Mouse (Mus musculus): ENCODE measurements at regions not wholly inside any gene's neighbourhood (a gene's known extent, or its start where the extent isn't known, plus 50 kb on each side); places are given as distances from the start of the nearest gene placed in this dataset.
A peak's percentile ranks its signal among the peaks of the same experiment; 100 is the strongest.

- no peak overlapping the region for H3K4me3 ChIP-seq (ENCODE audit: insufficient read depth in 1 of 2, low read depth in 1 of 2, low read length in 2 of 2, poor library complexity in 1 of 2, severe bottlenecking in 1 of 2)
- DNase-seq (ENCODE audit: low read depth, low spot score) = no peak
- no peak overlapping the region for H3K9ac ChIP-seq (ENCODE audit: insufficient read depth, low read depth, low read length, poor library complexity, severe bottlenecking)
- no peak for TF ChIP-seq HCFC1 (IDR thresholded peaks at IDR 0.05; ENCODE audit: borderline replicate concordance, insufficient read depth, low read length)
- no peak for TF ChIP-seq ZNF384 (IDR thresholded peaks at IDR 0.05; ENCODE audit: low read depth, low read length)
- no peak for TF ChIP-seq ZC3H11A (IDR thresholded peaks at IDR 0.05; ENCODE audit: borderline replicate concordance, low read depth, low read length)
- TF ChIP-seq MAFK (IDR thresholded peaks at IDR 0.05; ENCODE audit: insufficient read depth, low read depth, low read length) = no peak
- TF ChIP-seq CHD2 (IDR thresholded peaks at IDR 0.05; ENCODE audit: low read depth, low read length) = no peak
- no peaks in the 10 kb centered on the region for H3K9me3 ChIP-seq (ENCODE audit: control insufficient read depth, insufficient read depth, low read depth, low read length)
- H3K36me3 ChIP-seq (ENCODE audit: control insufficient read depth, insufficient read depth, low read length, poor library complexity, severe bottlenecking) = no peaks in the 10 kb centered on the region
- in situ Hi-C loops (cut with MboI; ENCODE audit: low sequenced_read_pairs in 2 of 2, unreplicated experiment in 2 of 2) = no loop called here
- H3K27ac ChIP-seq (ENCODE audit: insufficient read depth, low read depth, low read length, poor library complexity, severe bottlenecking) = no peak overlapping the region
- peaks cover 10 to 21% of the 10 kb centered on the region in 2 experiments for H3K4me1 ChIP-seq (ENCODE audit: control insufficient read depth in 2 of 2, insufficient read depth in 2 of 2, low read length in 2 of 2, poor library complexity in 1 of 2)
Observed at GRCm38 (mm10) chr3:21961746-21962145, 114.7 kb upstream of the Tbl1xr1 start.

- TF ChIP-seq MAFK (IDR thresholded peaks at IDR 0.05; ENCODE audit: insufficient read depth, low read depth, low read length) = no peak
- TF ChIP-seq ZC3H11A (IDR thresholded peaks at IDR 0.05; ENCODE audit: borderline replicate concordance, low read depth, low read length) = no peak
- no peak for TF ChIP-seq HCFC1 (IDR thresholded peaks at IDR 0.05; ENCODE audit: borderline replicate concordance, insufficient read depth, low read length)
- no peak for TF ChIP-seq CHD2 (IDR thresholded peaks at IDR 0.05; ENCODE audit: low read depth, low read length)
- no peak for TF ChIP-seq ZNF384 (IDR thresholded peaks at IDR 0.05; ENCODE audit: low read depth, low read length)
- in situ Hi-C loops (cut with MboI; ENCODE audit: low sequenced_read_pairs in 2 of 2, unreplicated experiment in 2 of 2) = no loop called here
- no peak overlapping the region for H3K9ac ChIP-seq (ENCODE audit: insufficient read depth, low read depth, low read length, poor library complexity, severe bottlenecking)
- no peak overlapping the region for H3K27ac ChIP-seq (ENCODE audit: insufficient read depth, low read depth, low read length, poor library complexity, severe bottlenecking)
- DNase-seq (ENCODE audit: low read depth, low spot score) = no peak
- no peak overlapping the region for H3K4me3 ChIP-seq (ENCODE audit: insufficient read depth in 1 of 2, low read depth in 1 of 2, low read length in 2 of 2, poor library complexity in 1 of 2, severe bottlenecking in 1 of 2)
- H3K36me3 ChIP-seq (ENCODE audit: control insufficient read depth, insufficient read depth, low read length, poor library complexity, severe bottlenecking) = no peaks in the 10 kb centered on the region
- H3K9me3 ChIP-seq (ENCODE audit: control insufficient read depth, insufficient read depth, low read depth, low read length) = no peaks in the 10 kb centered on the region
- H3K4me1 ChIP-seq (ENCODE audit: control insufficient read depth in 2 of 2, insufficient read depth in 2 of 2, low read length in 2 of 2, poor library complexity in 1 of 2) = peaks cover 10 to 17% of the 10 kb centered on the region in 2 experiments
Observed at GRCm38 (mm10) chr3:21962360-21962782, 114.1 kb upstream of the Tbl1xr1 start.

DNA sequence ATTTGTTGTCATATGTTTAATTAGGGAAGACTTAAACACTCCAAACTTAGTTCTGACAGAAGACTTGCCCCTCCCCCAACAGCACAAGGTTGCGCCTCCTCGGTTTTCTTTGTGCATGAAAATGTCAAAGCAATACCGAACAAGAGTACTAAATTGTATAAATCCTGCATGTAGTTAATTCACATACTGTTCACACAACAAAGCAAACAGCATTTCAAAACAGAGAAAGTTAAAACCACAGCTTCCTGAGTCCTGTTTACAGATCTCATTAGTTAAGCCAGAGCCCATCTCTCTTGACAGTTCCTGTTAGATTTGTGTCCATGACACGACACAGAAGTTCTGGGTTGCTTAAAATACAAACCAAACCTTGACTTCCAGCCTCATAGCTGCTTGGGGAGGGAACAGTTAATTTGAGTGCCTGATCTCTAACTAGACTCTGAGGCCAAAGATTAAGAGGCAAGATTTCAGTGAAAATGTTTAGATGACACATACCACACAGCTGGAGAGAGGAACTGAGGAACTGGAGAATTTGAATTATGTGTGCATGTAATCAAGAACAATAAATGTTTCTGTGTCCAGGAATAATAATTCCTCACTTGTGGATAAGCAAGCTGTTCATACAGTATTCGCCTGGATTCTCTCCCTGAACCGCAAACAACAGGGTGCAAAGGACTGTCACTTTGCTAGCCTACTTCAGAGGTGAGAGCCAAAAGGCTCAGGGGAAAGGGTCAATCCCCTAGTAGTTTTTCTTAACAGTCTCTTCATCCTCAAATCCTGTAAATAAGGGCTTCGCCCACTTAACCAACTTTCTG, 113.3 kb upstream of the Tbl1xr1 start:
- H3K4me3 ChIP-seq (ENCODE audit: insufficient read depth in 1 of 2, low read depth in 1 of 2, low read length in 2 of 2, poor library complexity in 1 of 2, severe bottlenecking in 1 of 2) = no peak overlapping the region
- peaks cover 10 to 17% of the 10 kb centered on the region in 2 experiments for H3K4me1 ChIP-seq (ENCODE audit: control insufficient read depth in 2 of 2, insufficient read depth in 2 of 2, low read length in 2 of 2, poor library complexity in 1 of 2)
- H3K36me3 ChIP-seq (ENCODE audit: control insufficient read depth, insufficient read depth, low read length, poor library complexity, severe bottlenecking) = no peaks in the 10 kb centered on the region
- DNase-seq (ENCODE audit: low read depth, low spot score) = no peak
- TF ChIP-seq HCFC1 (IDR thresholded peaks at IDR 0.05; ENCODE audit: borderline replicate concordance, insufficient read depth, low read length) = no peak
- no peak for TF ChIP-seq MAFK (IDR thresholded peaks at IDR 0.05; ENCODE audit: insufficient read depth, low read depth, low read length)
- TF ChIP-seq CHD2 (IDR thresholded peaks at IDR 0.05; ENCODE audit: low read depth, low read length) = no peak
- TF ChIP-seq ZC3H11A (IDR thresholded peaks at IDR 0.05; ENCODE audit: borderline replicate concordance, low read depth, low read length) = no peak
- TF ChIP-seq ZNF384 (IDR thresholded peaks at IDR 0.05; ENCODE audit: low read depth, low read length) = no peak
- in situ Hi-C loops (cut with MboI; ENCODE audit: low sequenced_read_pairs in 2 of 2, unreplicated experiment in 2 of 2) = no loop called here
- no peaks in the 10 kb centered on the region for H3K9me3 ChIP-seq (ENCODE audit: control insufficient read depth, insufficient read depth, low read depth, low read length)
- no peak overlapping the region; the same call in 1 of the 2 replicates for H3K27ac ChIP-seq (ENCODE audit: insufficient read depth, low read depth, low read length, poor library complexity, severe bottlenecking)
- H3K9ac ChIP-seq (ENCODE audit: insufficient read depth, low read depth, low read length, poor library complexity, severe bottlenecking) = no peak overlapping the region

DNA sequence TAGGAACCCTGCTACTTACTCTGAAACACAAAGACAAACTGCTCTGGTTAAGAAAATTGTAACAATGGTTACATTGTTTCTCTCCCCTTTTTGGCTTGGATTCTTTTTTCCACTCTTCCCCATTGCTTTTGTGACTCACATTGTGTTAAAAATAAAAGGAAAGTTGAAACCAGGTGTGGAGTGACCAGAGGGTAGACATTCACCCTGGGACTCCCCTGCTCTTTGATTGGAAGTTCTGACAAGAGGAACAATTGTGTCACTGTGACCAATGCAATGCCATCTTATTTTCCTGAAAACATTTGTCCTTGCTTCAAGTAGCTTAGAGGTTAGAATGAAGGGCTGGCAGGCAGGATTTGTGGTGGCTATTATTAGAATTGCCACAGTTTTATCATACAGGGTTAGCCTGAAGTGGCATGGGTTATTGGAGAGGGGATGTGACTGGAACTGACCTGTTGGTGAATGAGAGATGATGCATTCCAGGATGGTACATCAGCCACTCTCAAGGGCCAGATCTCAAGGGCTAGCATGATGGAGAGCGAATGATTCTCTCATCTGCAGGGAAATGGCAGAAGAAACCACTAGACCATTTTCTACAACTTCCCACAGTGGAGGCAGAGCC, 112.6 kb upstream of the Tbl1xr1 start:
- no peaks in the 10 kb centered on the region for H3K9me3 ChIP-seq (ENCODE audit: control insufficient read depth, insufficient read depth, low read depth, low read length)
- H3K36me3 ChIP-seq (ENCODE audit: control insufficient read depth, insufficient read depth, low read length, poor library complexity, severe bottlenecking) = no peaks in the 10 kb centered on the region
- peaks cover 10 to 17% of the 10 kb centered on the region in 2 experiments for H3K4me1 ChIP-seq (ENCODE audit: control insufficient read depth in 2 of 2, insufficient read depth in 2 of 2, low read length in 2 of 2, poor library complexity in 1 of 2)
- H3K9ac ChIP-seq (ENCODE audit: insufficient read depth, low read depth, low read length, poor library complexity, severe bottlenecking) = no peak overlapping the region
- no peak for DNase-seq (ENCODE audit: low read depth, low spot score)
- TF ChIP-seq ZNF384 (IDR thresholded peaks at IDR 0.05; ENCODE audit: low read depth, low read length) (no peak), CHD2 (IDR thresholded peaks at IDR 0.05; ENCODE audit: low read depth, low read length) (no peak), ZC3H11A (IDR thresholded peaks at IDR 0.05; ENCODE audit: borderline replicate concordance, low read depth, low read length) (no peak), MAFK (IDR thresholded peaks at IDR 0.05; ENCODE audit: insufficient read depth, low read depth, low read length) (no peak), HCFC1 (IDR thresholded peaks at IDR 0.05; ENCODE audit: borderline replicate concordance, insufficient read depth, low read length) (no peak)
- in situ Hi-C loops (cut with MboI; ENCODE audit: low sequenced_read_pairs in 2 of 2, unreplicated experiment in 2 of 2) = no loop called here
- H3K27ac ChIP-seq (ENCODE audit: insufficient read depth, low read depth, low read length, poor library complexity, severe bottlenecking) = peak overlapping the region; percentile 24; the same call in 1 of the 2 replicates
- H3K4me3 ChIP-seq (ENCODE audit: insufficient read depth in 1 of 2, low read depth in 1 of 2, low read length in 2 of 2, poor library complexity in 1 of 2, severe bottlenecking in 1 of 2) = no peak overlapping the region

Measured in ES-E14 (cell line).